Mouse (Mus musculus) intestine, postnatal 0 days (tissue): ENCODE results near the gene Pik3c2b. TPM values are rescaled to one million over a fixed set of nuclear protein-coding genes. Genes with fewer than 3 reads are reported as not detected.
A peak's percentile ranks its signal among the peaks of the same experiment; 100 is the strongest.

Experiments used
- ATAC-seq: fragments of 200-750 bp; cut with Nextera tagmentation; 2 replicates; pipeline ENCODE4 v1.8.0; 2017; ENCODE audit warnings: mild to moderate bottlenecking, moderate TSS enrichment, moderate library complexity
- H3K27ac ChIP-seq: fragments of 300-500 bp; sonication (generic); 2 replicates; pipeline ENCODE4 v1.5.1; 2014; ENCODE audit warnings: mild to moderate bottlenecking, low read depth, low read length, moderate library complexity
- H3K27me3 ChIP-seq: fragments of 300-500 bp; sonication (generic); replicated peaks from 2 replicates; pipeline ENCODE4 v1.6.1; 2014; ENCODE audit warnings: low read length, mixed read lengths; ENCODE audit not compliant: control insufficient read depth, insufficient read depth
- H3K36me3 ChIP-seq: fragments of 300-500 bp; sonication (generic); 2 replicates; pipeline ENCODE4 v1.6.1; 2014; ENCODE audit warnings: mild to moderate bottlenecking, moderate library complexity; ENCODE audit not compliant: control insufficient read depth, insufficient read depth
- H3K4me1 ChIP-seq: fragments of 300-500 bp; sonication (generic); replicated peaks from 2 replicates; pipeline ENCODE4 v1.6.1; 2014; ENCODE audit warnings: antibody characterized with exemption, low read length, mixed read lengths; ENCODE audit not compliant: control insufficient read depth, insufficient read depth
- H3K4me2 ChIP-seq: fragments of 300-500 bp; sonication (generic); replicated peaks from 2 replicates; pipeline ENCODE4 v1.6.1; 2014; ENCODE audit warnings: low read depth, mild to moderate bottlenecking, moderate library complexity
- H3K4me3 ChIP-seq: fragments of 300-500 bp; sonication (generic); 2 replicates; pipeline ENCODE4 v1.5.1; 2014; ENCODE audit warnings: low read depth, low read length
- H3K9ac ChIP-seq: fragments of 300-500 bp; sonication (generic); 2 replicates; pipeline ENCODE4 v1.6.1; 2014; ENCODE audit warnings: mild to moderate bottlenecking, low read depth, low read length
- H3K9me3 ChIP-seq: fragments of 300-500 bp; sonication (generic); 2 replicates; pipeline ENCODE4 v1.6.1; 2016; ENCODE audit warnings: mixed run types; ENCODE audit not compliant: control insufficient read depth
- CTCF ChIP-seq: sonication (generic); IDR thresholded peaks from 2 replicates; pipeline ENCODE4 v1.5.1; 2016; ENCODE audit warnings: low read depth, mild to moderate bottlenecking, control low read depth, antibody characterized with exemption, moderate library complexity
- WGBS: fragments of 180-500 bp; shearing (Covaris S2); extraction: QIAGEN DNeasy Blood & Tissue Kit; methylation state at CpG from one replicate; pipeline ENCODE4 v1.1.7; 2014; 5-methylcytosine and 5-hydroxymethylcytosine counted together
- polyA plus RNA-seq: library from polyadenylated mRNA; unstranded; fragments of >200 nt; fragmentation: Nextera tagmentation; extraction: Ambion mirVana; gene quantifications from 2 replicates; pipeline ENCODE4 v1.2.1, GENCODE M21; 2015

The Pik3c2b gene
- polyA plus RNA-seq, 1 experiment from 2014 or later = 3.1 TPM

- Histone ChIP-seq H3K36me3 (peaks cover 46% of the 10 kb centered on the region), H3K4me3 (no peak overlapping the region), H3K9me3 (no peaks in the 10 kb centered on the region), H3K27me3 (no peaks in the 10 kb centered on the region), H3K4me2 (no peak overlapping the region), H3K27ac (peak overlapping the region; percentile 54; the same call in 1 of the 2 replicates), H3K4me1 (no peaks in the 10 kb centered on the region; the same call in 1 of the 2 replicates), H3K9ac (no peak overlapping the region)
- peak; percentile 43 for ATAC-seq
- no peak for TF ChIP-seq CTCF
- 32% methylated on average over 6 of the region's 6 CpGs for WGBS
Observed at GRCm38 (mm10) chr1:133090641-133091040, 45.2 kb downstream of the Pik3c2b start.

GRCm38 (mm10) chr1:133091483-133091882, 46.0 kb downstream of the Pik3c2b start:
- no peaks in the 10 kb centered on the region for H3K9me3 ChIP-seq
- no peak for TF ChIP-seq CTCF
- H3K4me3 ChIP-seq = no peak overlapping the region
- WGBS = 59% methylated on average over 8 of the region's 8 CpGs
- no peak for ATAC-seq
- H3K27ac ChIP-seq = no peak overlapping the region
- H3K36me3 ChIP-seq = peaks cover 53% of the 10 kb centered on the region
- no peak overlapping the region for H3K9ac ChIP-seq
- H3K4me2 ChIP-seq = no peak overlapping the region
- no peaks in the 10 kb centered on the region; the same call in 1 of the 2 replicates for H3K4me1 ChIP-seq
- H3K27me3 ChIP-seq = no peaks in the 10 kb centered on the region

- no peaks in the 10 kb centered on the region; the same call in 1 of the 2 replicates for H3K4me1 ChIP-seq
- H3K9ac ChIP-seq = no peak overlapping the region
- peak; percentile 67 for ATAC-seq
- H3K9me3 ChIP-seq = no peaks in the 10 kb centered on the region
- peaks cover 71% of the 10 kb centered on the region for H3K36me3 ChIP-seq
- H3K27me3 ChIP-seq = no peaks in the 10 kb centered on the region
- H3K4me2 ChIP-seq = no peak overlapping the region; the same call in 1 of the 2 replicates
- H3K4me3 ChIP-seq = no peak overlapping the region
- 60% methylated on average over 7 of the region's 7 CpGs for WGBS
- H3K27ac ChIP-seq = no peak overlapping the region
- no peak for TF ChIP-seq CTCF
Observed at GRCm38 (mm10) chr1:133093719-133094118, 48.3 kb downstream of the Pik3c2b start.

DNA sequence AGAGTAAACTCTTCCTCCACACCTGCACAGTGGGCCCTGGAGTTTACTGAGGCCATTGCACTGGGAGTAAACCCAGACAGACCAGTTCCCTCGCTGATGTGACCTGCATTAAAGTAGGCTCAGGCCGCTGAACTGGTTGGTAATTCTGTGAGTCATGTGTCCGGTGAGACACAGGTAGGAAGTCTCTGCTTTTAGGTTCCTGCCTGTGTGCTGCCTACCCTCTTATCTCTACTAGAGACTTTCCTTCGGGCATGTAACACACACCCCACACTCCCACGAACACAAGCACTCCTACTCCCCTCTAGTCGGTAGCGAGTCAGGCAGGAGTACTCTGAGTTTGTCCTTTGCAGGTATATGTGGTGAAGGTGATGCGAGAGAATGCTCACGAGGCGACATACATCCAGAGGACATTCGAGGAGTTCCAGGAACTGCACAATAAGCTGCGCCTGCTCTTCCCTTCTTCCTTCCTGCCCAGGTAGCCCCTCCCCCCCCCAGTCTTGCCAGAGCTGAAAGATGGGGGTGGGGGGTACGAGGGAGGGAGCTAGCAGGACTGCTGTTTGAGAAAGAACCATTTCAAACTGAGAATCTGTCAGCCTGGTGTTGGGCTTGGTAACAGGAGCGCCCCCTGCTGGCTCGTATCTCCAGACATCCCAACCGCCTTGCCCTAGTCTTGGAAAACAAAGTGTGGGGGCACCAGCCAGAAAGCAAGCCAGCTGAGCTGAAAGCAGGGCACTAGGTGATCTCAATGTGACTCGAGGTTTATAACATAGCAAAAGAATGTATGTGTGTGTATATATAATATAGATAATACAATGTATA, 55.7 kb downstream of the Pik3c2b start:
- peak; percentile 93 for TF ChIP-seq CTCF
- H3K4me3 ChIP-seq = no peak overlapping the region
- no peaks in the 10 kb centered on the region for H3K27me3 ChIP-seq
- WGBS = 33% methylated on average over 17 of the region's 17 CpGs
- no peak overlapping the region for H3K4me2 ChIP-seq
- no peaks in the 10 kb centered on the region for H3K4me1 ChIP-seq
- peaks cover 82% of the 10 kb centered on the region for H3K36me3 ChIP-seq
- H3K27ac ChIP-seq = no peak overlapping the region
- no peak overlapping the region for H3K9ac ChIP-seq
- peak; percentile 42; the same call in 1 of the 2 replicates for ATAC-seq
- H3K9me3 ChIP-seq = no peaks in the 10 kb centered on the region

DNA sequence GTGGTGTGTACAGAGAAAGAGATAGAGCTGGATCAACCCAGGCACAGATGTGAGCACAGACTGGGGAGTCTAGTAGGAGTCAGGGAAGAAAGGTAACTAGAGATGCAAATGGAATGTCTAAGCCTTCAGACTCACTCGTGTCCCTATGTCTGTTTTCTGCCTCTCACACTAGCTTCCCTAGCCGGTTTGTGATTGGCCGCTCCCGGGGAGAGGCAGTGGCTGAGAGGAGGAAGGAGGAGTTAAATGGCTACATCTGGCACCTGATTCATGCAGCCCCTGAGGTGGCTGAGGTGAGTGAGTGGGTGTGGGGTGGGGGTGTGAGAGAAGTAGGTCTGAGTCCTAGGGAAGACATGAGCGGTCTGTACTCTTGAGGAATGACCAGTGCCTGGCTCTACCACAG, 56.6 kb downstream of the Pik3c2b start:
- no peak for ATAC-seq
- Histone ChIP-seq H3K36me3 (peaks cover 82% of the 10 kb centered on the region), H3K27ac (no peak overlapping the region), H3K9me3 (no peaks in the 10 kb centered on the region), H3K4me3 (no peak overlapping the region), H3K27me3 (no peaks in the 10 kb centered on the region), H3K4me1 (no peaks in the 10 kb centered on the region), H3K9ac (no peak overlapping the region), H3K4me2 (no peak overlapping the region)
- no peak for TF ChIP-seq CTCF
- WGBS = 87% methylated on average over 5 of the region's 5 CpGs

- Histone ChIP-seq H3K27ac (no peak overlapping the region), H3K27me3 (no peaks in the 10 kb centered on the region), H3K4me2 (no peak overlapping the region), H3K9me3 (no peaks in the 10 kb centered on the region), H3K4me3 (no peak overlapping the region), H3K9ac (no peak overlapping the region), H3K36me3 (peaks cover 74% of the 10 kb centered on the region), H3K4me1 (no peaks in the 10 kb centered on the region)
- TF ChIP-seq CTCF = no peak
- no peak for ATAC-seq
- 92% methylated on average over 7 of the region's 7 CpGs for WGBS
Observed at GRCm38 (mm10) chr1:133103315-133103714, 57.8 kb downstream of the Pik3c2b start.
